Mouse (Mus musculus): ENCODE measurements around the gene Olfr1510. TPM values are rescaled to one million over a fixed set of nuclear protein-coding genes. Genes with fewer than 3 reads are reported as not detected.

The Olfr1510 gene
- polyA plus RNA-seq, 1 experiment from 2014 or later = not detected

DNA sequence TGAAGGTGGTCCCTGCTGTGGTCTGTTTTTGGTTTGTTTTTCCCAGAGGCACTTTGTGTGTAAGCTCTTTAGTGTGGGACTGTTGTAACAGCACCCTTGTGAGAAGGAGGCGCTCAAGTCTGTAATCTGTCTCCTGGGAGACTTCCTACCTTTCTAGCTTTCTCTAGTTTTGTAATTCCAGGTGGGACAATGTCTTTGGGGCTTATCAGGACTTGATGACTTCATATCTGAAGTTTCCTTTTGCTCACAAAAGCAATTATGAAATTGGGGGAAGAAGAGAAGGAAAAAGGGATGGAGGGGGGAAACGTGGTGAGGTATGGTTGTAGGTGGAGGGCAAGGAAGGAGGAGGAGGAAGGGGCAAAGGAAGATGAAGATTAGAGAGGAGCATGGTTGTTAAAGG is 35.1 kb downstream of the Olfr1510 start, which contains the start of gene Olfr1512:
Olfr1512 (minus strand) TSS at position 101 of the 400 bp plus-strand sequence.
- Histone ChIP-seq H3K27ac (replicated peaks; ENCODE audit: low read depth, low read length) (no peak within 1 kb of the TSS), H3K36me3 (ENCODE audit: control insufficient read depth, insufficient read depth, low read length) (no peaks in the 10 kb centered on the region), H3K9ac (ENCODE audit: low read length) (no peak within 1 kb of the TSS), H3K27me3 (ENCODE audit: control insufficient read depth, insufficient read depth, low read length) (no peaks in the 10 kb centered on the region), H3K4me1 (ENCODE audit: control insufficient read depth, insufficient read depth, low read length) (no peaks in the 10 kb centered on the region), H3K4me3 (ENCODE audit: low read depth, low read length) (no peak within 1 kb of the TSS), H3K9me3 (ENCODE audit: control insufficient read depth, low read length) (no peaks in the 10 kb centered on the region), H3K4me2 (ENCODE audit: low read depth, severe bottlenecking) (no peak within 1 kb of the TSS)
- ATAC-seq (ENCODE audit: insufficient number of reproducible peaks, low FRiP score, low TSS enrichment, low read depth) = no peak
- WGBS = 78% methylated on average over 2 of the region's 2 CpGs
- DNase-seq (ENCODE audit: low spot score) = no peak

DNA sequence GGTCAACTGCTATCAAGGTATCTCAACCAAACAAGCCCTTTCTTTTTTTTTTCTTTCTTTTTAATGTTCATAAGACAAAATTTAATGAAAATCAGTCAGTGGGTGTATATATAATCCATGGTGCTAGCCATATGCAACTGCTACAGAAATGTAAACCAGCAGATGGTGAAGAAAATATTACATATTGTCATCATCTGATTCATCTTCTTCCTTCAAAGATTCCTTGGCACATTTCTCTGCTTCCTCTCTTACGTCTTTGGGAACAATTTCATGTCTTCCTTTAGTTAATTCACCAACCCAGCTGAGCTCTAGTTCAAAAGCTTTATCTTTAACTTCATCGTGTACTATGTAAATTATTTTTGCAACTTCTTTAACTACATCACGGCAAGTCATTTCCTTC is 45.4 kb downstream of the Olfr1510 start:
- Histone ChIP-seq H3K4me2 (ENCODE audit: low read depth, severe bottlenecking) (no peak overlapping the region), H3K27me3 (ENCODE audit: control insufficient read depth, insufficient read depth, low read length) (no peaks in the 10 kb centered on the region), H3K9me3 (ENCODE audit: control insufficient read depth, low read length) (no peaks in the 10 kb centered on the region), H3K27ac (replicated peaks; ENCODE audit: low read depth, low read length) (no peak overlapping the region), H3K4me3 (ENCODE audit: low read depth, low read length) (no peak overlapping the region), H3K36me3 (ENCODE audit: control insufficient read depth, insufficient read depth, low read length) (no peaks in the 10 kb centered on the region), H3K4me1 (ENCODE audit: control insufficient read depth, insufficient read depth, low read length) (no peaks in the 10 kb centered on the region), H3K9ac (ENCODE audit: low read length) (no peak overlapping the region)
- 92% methylated on average over 3 of the region's 3 CpGs for WGBS
- ATAC-seq (ENCODE audit: insufficient number of reproducible peaks, low FRiP score, low TSS enrichment, low read depth) = no peak
- DNase-seq (ENCODE audit: low spot score) = no peak

Other genes starting within 250 kb of the Olfr1510 start
- 82.9 and 90.9 TPM in 2 replicates for gene Supt16, start 217.0 kb downstream of the Olfr1510 start, polyA plus RNA-seq (2014; fragmentation: Nextera tagmentation; extraction: Ambion mirVana)
- gene Chd8, start 156.6 kb downstream of the Olfr1510 start, polyA plus RNA-seq (2014; fragmentation: Nextera tagmentation; extraction: Ambion mirVana) = 55.4 and 58.6 TPM in 2 replicates
- 48.5 and 52.3 TPM in 2 replicates for gene Tox4, start 135.2 kb downstream of the Olfr1510 start, polyA plus RNA-seq (2014; fragmentation: Nextera tagmentation; extraction: Ambion mirVana)
- 24.8 and 29.1 TPM in 2 replicates for gene Rab2b, start 134.8 kb downstream of the Olfr1510 start, polyA plus RNA-seq (2014; fragmentation: Nextera tagmentation; extraction: Ambion mirVana)
- 45.5 and 47.7 TPM in 2 replicates for gene Mettl3, start 109.2 kb downstream of the Olfr1510 start, polyA plus RNA-seq (2014; fragmentation: Nextera tagmentation; extraction: Ambion mirVana)
- gene Sall2, start 85.6 kb downstream of the Olfr1510 start, polyA plus RNA-seq (2014; fragmentation: Nextera tagmentation; extraction: Ambion mirVana) = 30.2 and 37.4 TPM in 2 replicates
- gene Olfr1513, start 58.0 kb downstream of the Olfr1510 start, polyA plus RNA-seq (2014; fragmentation: Nextera tagmentation; extraction: Ambion mirVana) = not detected in 2 replicates
- gene Olfr1512, start 35.2 kb downstream of the Olfr1510 start, polyA plus RNA-seq (2014; fragmentation: Nextera tagmentation; extraction: Ambion mirVana) = not detected in 2 replicates
- gene Olfr1511, start 17.0 kb downstream of the Olfr1510 start, polyA plus RNA-seq (2014; fragmentation: Nextera tagmentation; extraction: Ambion mirVana) = not detected in 2 replicates
- gene Olfr1509, start 28.6 kb upstream of the Olfr1510 start, polyA plus RNA-seq (2014; fragmentation: Nextera tagmentation; extraction: Ambion mirVana) = not detected in 2 replicates
- gene Olfr1508, start 53.1 kb upstream of the Olfr1510 start, polyA plus RNA-seq (2014; fragmentation: Nextera tagmentation; extraction: Ambion mirVana) = not detected in 2 replicates
- not detected in 2 replicates for gene Olfr1507, start 81.4 kb upstream of the Olfr1510 start, polyA plus RNA-seq (2014; fragmentation: Nextera tagmentation; extraction: Ambion mirVana)

Measured in limb, embryonic 11.5 days (tissue).